Mouse (Mus musculus): ENCODE measurements around the gene Tanc1. TPM values are rescaled to one million over a fixed set of nuclear protein-coding genes. Genes with fewer than 3 reads are reported as not detected.

Gene Tanc1
- polyA plus RNA-seq, 1 experiment, result 1.00 TPM

GRCm38 (mm10) chr2:59808608-59809007, 196.8 kb downstream of the Tanc1 start:
- no peaks in the 10 kb centered on the region for H3K9me3 ChIP-seq
- H3K36me3 ChIP-seq (replicated peaks; ENCODE audit: low read length), result peaks cover 39% of the 10 kb centered on the region
- peaks cover 32% of the 10 kb centered on the region for H3K4me1 ChIP-seq
- no peak overlapping the region for H3K4me3 ChIP-seq (replicated peaks)
- peaks cover under 1% of the 10 kb centered on the region for H3K27me3 ChIP-seq (replicated peaks)
- TF ChIP-seq FLI1 (IDR thresholded peaks at IDR 0.05; ENCODE audit: low read length), result no peak
- no peak for TF ChIP-seq GATA1 (IDR thresholded peaks at IDR 0.05; ENCODE audit: borderline replicate concordance, low read length)

- Histone ChIP-seq H3K36me3 (replicated peaks; ENCODE audit: low read length) (peaks cover 35% of the 10 kb centered on the region), H3K9me3 (no peaks in the 10 kb centered on the region), H3K4me1 (peaks cover 26% of the 10 kb centered on the region), H3K27me3 (replicated peaks) (peaks cover 1% of the 10 kb centered on the region), H3K4me3 (replicated peaks) (no peak overlapping the region)
- no peak for TF ChIP-seq GATA1 (IDR thresholded peaks at IDR 0.05; ENCODE audit: borderline replicate concordance, low read length)
- TF ChIP-seq FLI1 (IDR thresholded peaks at IDR 0.05; ENCODE audit: low read length), result no peak
Measured at GRCm38 (mm10) chr2:59810039-59810438, 198.2 kb downstream of the Tanc1 start.

GRCm38 (mm10) chr2:59811247-59811646, 199.4 kb downstream of the Tanc1 start:
- H3K36me3 ChIP-seq (replicated peaks; ENCODE audit: low read length), result peaks cover 31% of the 10 kb centered on the region
- no peak overlapping the region for H3K4me3 ChIP-seq (replicated peaks)
- peaks cover 27% of the 10 kb centered on the region for H3K4me1 ChIP-seq
- H3K27me3 ChIP-seq (replicated peaks), result peaks cover 1% of the 10 kb centered on the region
- H3K9me3 ChIP-seq, result no peaks in the 10 kb centered on the region
- TF ChIP-seq GATA1 (IDR thresholded peaks at IDR 0.05; ENCODE audit: borderline replicate concordance, low read length) (no peak), FLI1 (IDR thresholded peaks at IDR 0.05; ENCODE audit: low read length) (no peak)

GRCm38 (mm10) chr2:59812641-59813040, 200.8 kb downstream of the Tanc1 start:
- H3K9me3 ChIP-seq, result no peaks in the 10 kb centered on the region
- peaks cover 1% of the 10 kb centered on the region for H3K27me3 ChIP-seq (replicated peaks)
- peaks cover 39% of the 10 kb centered on the region for H3K4me1 ChIP-seq
- TF ChIP-seq FLI1 (IDR thresholded peaks at IDR 0.05; ENCODE audit: low read length) (no peak), GATA1 (IDR thresholded peaks at IDR 0.05; ENCODE audit: borderline replicate concordance, low read length) (no peak)
- peaks cover 25% of the 10 kb centered on the region for H3K36me3 ChIP-seq (replicated peaks; ENCODE audit: low read length)
- no peak overlapping the region for H3K4me3 ChIP-seq (replicated peaks)

GRCm38 (mm10) chr2:59813457-59813856, 201.6 kb downstream of the Tanc1 start:
- peaks cover 1% of the 10 kb centered on the region for H3K27me3 ChIP-seq (replicated peaks)
- no peaks in the 10 kb centered on the region for H3K9me3 ChIP-seq
- peaks cover 34% of the 10 kb centered on the region for H3K4me1 ChIP-seq
- peaks cover 20% of the 10 kb centered on the region for H3K36me3 ChIP-seq (replicated peaks; ENCODE audit: low read length)
- peak overlapping the region; percentile 64 for H3K4me3 ChIP-seq (replicated peaks)
- no peak for TF ChIP-seq FLI1 (IDR thresholded peaks at IDR 0.05; ENCODE audit: low read length)

- Histone ChIP-seq H3K4me3 (replicated peaks) (no peak overlapping the region), H3K9me3 (no peaks in the 10 kb centered on the region), H3K27me3 (replicated peaks) (peaks cover 1% of the 10 kb centered on the region), H3K4me1 (peaks cover 34% of the 10 kb centered on the region), H3K36me3 (replicated peaks; ENCODE audit: low read length) (peaks cover 31% of the 10 kb centered on the region)
- no peak for TF ChIP-seq GATA1 (IDR thresholded peaks at IDR 0.05; ENCODE audit: borderline replicate concordance, low read length)
- no peak for TF ChIP-seq FLI1 (IDR thresholded peaks at IDR 0.05; ENCODE audit: low read length)
Measured at GRCm38 (mm10) chr2:59814997-59815396, 203.2 kb downstream of the Tanc1 start.

GRCm38 (mm10) chr2:59818663-59819062, 206.8 kb downstream of the Tanc1 start:
- Histone ChIP-seq H3K4me3 (replicated peaks) (peak overlapping the region; percentile 43), H3K9me3 (no peaks in the 10 kb centered on the region), H3K4me1 (peaks cover 33% of the 10 kb centered on the region), H3K36me3 (replicated peaks; ENCODE audit: low read length) (peaks cover 42% of the 10 kb centered on the region), H3K27me3 (replicated peaks) (no peaks in the 10 kb centered on the region)
- TF ChIP-seq GATA1 (IDR thresholded peaks at IDR 0.05; ENCODE audit: borderline replicate concordance, low read length) (no peak), FLI1 (IDR thresholded peaks at IDR 0.05; ENCODE audit: low read length) (no peak)

- H3K4me3 ChIP-seq (replicated peaks), result no peak overlapping the region
- H3K36me3 ChIP-seq (replicated peaks; ENCODE audit: low read length), result peaks cover 46% of the 10 kb centered on the region
- no peaks in the 10 kb centered on the region for H3K27me3 ChIP-seq (replicated peaks)
- peaks cover 41% of the 10 kb centered on the region for H3K4me1 ChIP-seq
- no peak for TF ChIP-seq FLI1 (IDR thresholded peaks at IDR 0.05; ENCODE audit: low read length)
- no peak for TF ChIP-seq GATA1 (IDR thresholded peaks at IDR 0.05; ENCODE audit: borderline replicate concordance, low read length)
- H3K9me3 ChIP-seq, result no peaks in the 10 kb centered on the region
Measured at GRCm38 (mm10) chr2:59819415-59819814, 207.6 kb downstream of the Tanc1 start.

GRCm38 (mm10) chr2:59820088-59820487, 208.2 kb downstream of the Tanc1 start:
- TF ChIP-seq FLI1 (IDR thresholded peaks at IDR 0.05; ENCODE audit: low read length), result no peak
- no peak for TF ChIP-seq GATA1 (IDR thresholded peaks at IDR 0.05; ENCODE audit: borderline replicate concordance, low read length)
- H3K4me3 ChIP-seq (replicated peaks), result no peak overlapping the region

GRCm38 (mm10) chr2:59821044-59821443, 209.2 kb downstream of the Tanc1 start:
- TF ChIP-seq GATA1 (IDR thresholded peaks at IDR 0.05; ENCODE audit: borderline replicate concordance, low read length) (no peak), FLI1 (IDR thresholded peaks at IDR 0.05; ENCODE audit: low read length) (no peak)
- H3K4me3 ChIP-seq (replicated peaks), result no peak overlapping the region
- H3K9me3 ChIP-seq, result no peaks in the 10 kb centered on the region
- H3K27me3 ChIP-seq (replicated peaks), result no peaks in the 10 kb centered on the region
- peaks cover 32% of the 10 kb centered on the region for H3K4me1 ChIP-seq
- H3K36me3 ChIP-seq (replicated peaks; ENCODE audit: low read length), result peaks cover 42% of the 10 kb centered on the region

More at GRCm38 (mm10) chr2:59820088-59820487, 208.2 kb downstream of the Tanc1 start:
- H3K4me1 ChIP-seq, result peaks cover 36% of the 10 kb centered on the region
- peaks cover 46% of the 10 kb centered on the region for H3K36me3 ChIP-seq (replicated peaks; ENCODE audit: low read length)
- no peaks in the 10 kb centered on the region for H3K27me3 ChIP-seq (replicated peaks)
- H3K9me3 ChIP-seq, result no peaks in the 10 kb centered on the region

- no peak for TF ChIP-seq FLI1 (IDR thresholded peaks at IDR 0.05; ENCODE audit: low read length)
- TF ChIP-seq GATA1 (IDR thresholded peaks at IDR 0.05; ENCODE audit: borderline replicate concordance, low read length), result no peak
- Histone ChIP-seq H3K4me3 (replicated peaks) (no peak overlapping the region), H3K36me3 (replicated peaks; ENCODE audit: low read length) (peaks cover 26% of the 10 kb centered on the region), H3K27me3 (replicated peaks) (no peaks in the 10 kb centered on the region), H3K9me3 (no peaks in the 10 kb centered on the region), H3K4me1 (peaks cover 39% of the 10 kb centered on the region)
Measured at GRCm38 (mm10) chr2:59824289-59824688, 212.4 kb downstream of the Tanc1 start.
